Mouse (Mus musculus): ENCODE results near the gene Hist1h2ao.
"Not testable (repeated sequence)": the region's sequence is repeated elsewhere in the genome, so short reads cannot be mapped to it uniquely, and the experiment has no call there.

The Hist1h2ao gene

GRCm38 (mm10) chr13:21810073-21810472, at the start of gene Hist1h2ao, which contains the start of gene Hist1h2bq:
TSS of gene Hist1h2ao (plus strand) at chr13:21810465.
TSS of gene Hist1h2bq (minus strand) at chr13:21810197.
- DNase-seq (ENCODE audit: low spot score) = not testable (repeated sequence)

DNA sequence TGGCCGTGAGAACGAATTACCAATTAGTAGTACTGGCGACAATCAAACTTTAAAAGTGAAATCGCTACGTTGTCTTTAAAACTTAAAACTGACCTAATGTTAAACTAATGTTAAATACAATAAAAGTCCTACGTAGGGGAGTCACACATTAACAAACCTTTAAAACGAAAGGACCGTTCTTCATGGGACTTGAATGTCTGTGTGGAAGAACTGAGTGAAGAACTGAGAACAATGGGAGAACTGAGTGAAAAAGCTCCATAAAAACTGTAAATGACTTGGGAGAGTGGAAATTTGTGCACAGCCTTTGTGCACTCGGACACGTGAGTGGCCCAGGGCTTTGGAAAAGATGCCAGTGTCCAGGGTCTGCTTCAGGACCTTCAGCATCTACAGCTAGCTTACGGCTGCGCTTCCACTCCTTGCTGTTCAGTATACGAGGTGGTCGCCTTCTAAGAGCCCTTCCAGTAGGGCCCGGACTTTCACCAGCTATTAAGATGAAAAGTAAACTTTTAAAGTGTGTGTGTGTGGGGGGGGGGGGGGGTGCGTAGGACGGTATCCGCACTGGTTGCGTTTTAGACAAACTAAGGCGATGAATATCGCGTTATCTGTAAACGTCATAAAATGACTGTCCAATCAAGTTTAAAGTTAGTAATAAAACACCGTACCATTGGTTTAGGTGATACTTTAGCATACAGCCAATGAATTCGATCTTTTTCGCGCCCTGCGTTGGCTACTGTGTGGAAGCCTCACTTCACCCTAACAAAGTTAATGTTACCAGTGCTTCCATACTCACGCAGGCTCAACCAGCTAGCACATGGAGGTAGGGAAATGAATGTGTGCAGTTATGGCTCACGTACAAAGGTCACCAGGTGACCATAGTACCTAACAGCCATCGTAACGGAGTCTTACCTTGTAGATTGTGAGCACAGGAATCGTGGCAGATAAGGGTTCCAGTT, 31.2 kb upstream of the Hist1h2ao start:
- peak; percentile 79 for DNase-seq (ENCODE audit: low spot score)

DNA sequence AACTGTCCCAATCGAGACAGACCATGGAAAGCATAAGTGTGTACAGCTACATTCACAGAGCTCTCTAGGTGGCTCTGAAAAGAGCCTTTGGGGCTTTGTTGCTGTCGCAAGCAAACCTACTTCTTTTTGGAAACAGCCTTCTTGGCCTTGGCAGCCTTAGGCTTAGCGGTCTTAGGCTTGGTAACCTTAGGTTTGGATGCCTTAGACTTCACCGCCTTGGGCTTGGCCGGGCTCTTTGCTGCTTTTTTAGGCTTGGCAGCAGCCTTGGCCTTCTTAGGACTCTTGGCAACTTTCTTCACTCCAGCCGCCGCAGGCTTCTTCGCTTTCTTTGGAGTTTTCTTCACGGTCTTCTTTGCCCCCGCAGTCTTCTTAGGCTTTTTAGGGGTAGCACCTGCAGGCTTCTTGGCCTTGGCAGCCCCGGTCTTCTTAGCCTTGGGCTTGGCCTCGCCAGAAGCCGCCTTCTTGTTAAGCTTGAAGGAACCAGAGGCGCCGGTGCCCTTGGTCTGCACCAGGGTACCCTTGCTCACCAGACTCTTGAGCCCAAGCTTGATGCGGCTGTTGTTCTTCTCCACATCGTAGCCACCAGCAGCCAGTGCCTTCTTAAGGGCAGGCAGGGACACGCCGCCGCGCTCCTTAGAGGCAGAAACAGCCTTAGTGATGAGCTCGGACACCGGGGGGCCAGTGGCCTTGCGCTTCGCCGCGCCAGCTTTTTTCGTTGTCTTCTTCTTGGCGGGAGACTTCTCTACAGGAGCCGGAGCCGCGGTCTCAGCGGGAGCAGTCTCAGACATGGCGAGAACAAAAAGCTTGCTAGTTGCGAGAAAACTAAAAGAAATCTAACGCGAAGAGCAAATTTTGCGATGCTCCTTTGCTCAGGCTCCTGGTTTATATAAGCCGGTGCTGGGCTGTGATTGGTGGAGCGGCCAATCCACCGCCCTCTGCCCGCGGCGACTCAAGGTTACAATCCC, 30.2 kb upstream of the Hist1h2ao start, which contains the start of gene Hist1h1b:
Hist1h1b (minus strand) TSS at position 859 of the 965 bp plus-strand sequence.
- DNase-seq (ENCODE audit: low spot score) = peak; percentile 20

- DNase-seq (ENCODE audit: low spot score) = no peak
Observed at GRCm38 (mm10) chr13:21781021-21781555, 29.2 kb upstream of the Hist1h2ao start.

DNA sequence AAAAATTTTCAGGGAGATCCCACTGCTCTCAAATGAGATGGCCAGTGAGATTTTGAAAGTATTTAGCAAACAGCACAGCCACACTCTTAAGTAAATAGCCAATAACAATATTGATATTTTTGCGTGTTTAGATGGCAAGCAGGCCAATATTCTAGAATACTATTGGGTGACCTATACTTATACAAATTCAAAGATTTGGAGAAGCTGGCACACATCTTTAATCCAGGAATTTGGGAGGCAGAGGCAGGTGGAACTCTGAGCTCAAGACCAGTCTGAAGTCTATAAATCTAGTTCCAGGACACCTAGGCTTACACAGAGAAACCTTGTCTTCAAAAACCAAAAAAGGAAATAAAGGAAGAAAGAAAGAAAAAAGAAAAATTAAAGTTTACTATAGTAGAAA, 28.6 kb upstream of the Hist1h2ao start:
- DNase-seq (ENCODE audit: low spot score) = no peak

DNA sequence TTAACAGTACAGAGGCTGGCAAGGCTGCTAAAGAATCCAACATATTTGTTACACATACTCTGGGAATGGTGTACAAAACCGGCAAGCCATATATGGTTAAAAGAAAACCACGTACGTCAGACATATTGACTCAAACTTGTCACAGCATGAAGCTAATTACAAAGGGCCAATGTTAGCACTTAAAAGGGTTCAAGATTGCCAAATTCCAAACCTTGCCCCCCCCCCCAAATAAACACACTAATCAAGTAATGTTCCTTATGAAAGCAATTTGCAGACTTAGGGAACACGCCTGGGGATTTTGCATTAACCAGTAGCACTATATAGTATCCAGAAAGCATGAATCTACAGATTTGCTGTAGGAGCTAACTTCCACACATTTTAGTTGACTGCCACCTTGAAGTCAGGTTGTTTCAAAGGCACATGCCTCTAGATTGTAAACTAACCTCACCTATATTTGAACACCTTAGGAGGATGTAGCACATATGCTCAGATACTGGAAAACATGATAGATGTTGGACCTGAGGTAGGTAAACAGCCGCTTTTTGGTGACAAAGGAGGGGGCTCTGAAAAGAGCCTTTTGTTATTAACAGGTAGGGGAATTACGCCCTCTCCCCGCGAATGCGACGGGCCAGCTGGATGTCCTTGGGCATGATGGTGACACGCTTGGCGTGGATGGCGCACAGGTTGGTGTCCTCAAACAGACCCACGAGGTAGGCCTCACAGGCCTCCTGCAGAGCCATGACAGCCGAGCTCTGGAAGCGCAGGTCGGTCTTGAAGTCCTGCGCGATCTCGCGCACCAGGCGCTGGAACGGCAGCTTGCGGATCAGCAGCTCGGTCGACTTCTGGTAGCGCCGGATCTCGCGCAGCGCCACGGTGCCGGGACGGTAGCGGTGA, 27.7 kb upstream of the Hist1h2ao start:
- not testable (repeated sequence) for DNase-seq (ENCODE audit: low spot score)

DNA sequence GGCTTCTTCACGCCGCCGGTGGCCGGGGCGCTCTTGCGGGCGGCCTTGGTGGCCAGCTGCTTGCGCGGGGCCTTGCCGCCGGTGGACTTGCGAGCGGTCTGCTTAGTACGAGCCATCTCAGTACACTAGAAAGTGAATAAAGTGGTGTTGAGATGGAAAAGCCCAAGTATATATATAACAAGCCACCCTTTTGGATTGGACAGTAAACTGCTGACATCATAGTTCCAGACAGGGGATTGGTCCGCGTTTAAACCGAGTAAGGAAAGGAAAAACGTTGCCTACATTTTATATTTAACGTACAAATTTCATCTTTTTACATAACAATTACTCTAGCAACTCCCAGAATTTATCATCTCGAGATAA, 27.0 kb upstream of the Hist1h2ao start, which contains the start of gene Hist1h3i:
Hist1h3i (minus strand) TSS at position 116 of the 363 bp plus-strand sequence.
- DNase-seq (ENCODE audit: low spot score) = peak; percentile 69

DNA sequence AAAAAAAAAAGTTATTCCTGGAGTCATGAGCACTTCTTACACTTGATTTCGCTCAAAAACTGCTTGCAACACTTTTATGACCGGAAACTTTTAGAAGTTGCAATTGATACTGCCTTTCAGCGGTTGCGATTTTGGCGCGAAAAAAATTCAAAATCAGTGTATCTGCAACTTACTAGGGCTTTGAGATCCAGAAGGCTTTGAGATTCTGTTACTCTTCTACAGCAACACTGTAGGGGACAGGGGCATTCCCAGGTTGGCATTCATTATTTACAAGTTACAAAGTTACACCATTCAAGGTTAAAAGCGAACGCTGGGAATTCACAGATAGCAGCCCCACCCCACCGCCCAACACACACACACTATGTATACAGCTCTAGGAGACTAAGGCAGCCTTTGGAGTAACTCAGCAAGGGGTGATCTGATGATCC, 26.5 kb upstream of the Hist1h2ao start:
- DNase-seq (ENCODE audit: low spot score) = peak; percentile 50

GRCm38 (mm10) chr13:21784311-21784710, 26.0 kb upstream of the Hist1h2ao start:
- DNase-seq (ENCODE audit: low spot score) = no peak

GRCm38 (mm10) chr13:21786189-21786898, 23.9 kb upstream of the Hist1h2ao start:
- no peak for DNase-seq (ENCODE audit: low spot score)

DNA sequence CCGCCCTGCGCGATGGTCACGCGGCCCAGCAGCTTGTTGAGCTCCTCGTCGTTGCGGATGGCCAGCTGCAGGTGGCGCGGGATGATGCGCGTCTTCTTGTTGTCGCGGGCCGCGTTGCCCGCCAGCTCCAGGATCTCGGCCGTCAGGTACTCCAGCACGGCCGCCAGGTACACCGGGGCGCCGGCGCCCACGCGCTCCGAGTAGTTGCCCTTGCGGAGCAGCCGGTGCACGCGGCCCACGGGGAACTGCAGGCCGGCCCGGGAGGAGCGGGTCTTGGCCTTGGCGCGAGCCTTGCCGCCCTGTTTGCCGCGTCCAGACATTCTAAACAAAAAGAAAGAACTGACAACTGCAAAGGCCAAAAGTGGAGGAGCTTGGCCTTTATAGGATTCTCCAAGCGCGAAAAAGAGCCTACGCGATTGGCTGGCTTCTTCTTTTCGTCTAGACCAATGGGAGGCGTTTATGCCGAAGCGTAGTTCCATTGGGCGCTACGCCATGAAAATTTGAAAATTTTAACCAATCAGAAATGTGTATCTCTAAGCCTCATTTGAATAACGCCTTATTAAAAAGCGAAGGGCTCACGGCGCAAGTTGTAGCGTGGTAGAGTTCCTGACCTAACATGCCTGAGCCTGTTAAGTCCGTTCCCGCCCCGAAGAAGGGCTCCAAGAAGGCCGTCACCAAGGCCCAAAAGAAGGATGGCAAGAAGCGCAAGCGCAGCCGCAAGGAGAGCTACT, 23.2 kb upstream of the Hist1h2ao start, which contains the start of the genes Hist1h2an and Hist1h2bp:
Hist1h2an (minus strand) TSS at position 320 of the 731 bp plus-strand sequence.
Hist1h2bp (plus strand) TSS at position 563 of the 731 bp plus-strand sequence.
- DNase-seq (ENCODE audit: low spot score) = peak; percentile 85

GRCm38 (mm10) chr13:21787760-21788593, 22.3 kb upstream of the Hist1h2ao start:
- DNase-seq (ENCODE audit: low spot score) = no peak

DNA sequence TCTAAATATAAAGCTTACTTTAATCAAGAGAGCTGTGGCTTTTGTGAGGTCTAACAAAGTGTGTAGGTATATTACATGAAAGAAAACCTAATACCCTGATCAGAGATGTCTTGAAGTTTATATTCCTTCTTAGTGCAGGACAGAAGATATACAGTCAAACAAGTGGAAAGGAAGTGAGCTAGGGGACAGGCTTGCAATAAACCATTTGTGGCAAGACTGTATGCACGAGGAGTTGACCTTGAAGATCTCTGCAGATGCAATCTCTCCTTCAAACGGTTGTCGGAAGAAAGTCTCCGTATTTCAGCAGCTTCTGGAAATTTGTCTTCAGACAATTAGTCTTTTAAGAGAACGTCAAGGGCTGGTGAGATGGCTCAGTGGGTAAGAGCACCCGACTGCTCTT, 20.3 kb upstream of the Hist1h2ao start:
- DNase-seq (ENCODE audit: low spot score) = no peak

DNA sequence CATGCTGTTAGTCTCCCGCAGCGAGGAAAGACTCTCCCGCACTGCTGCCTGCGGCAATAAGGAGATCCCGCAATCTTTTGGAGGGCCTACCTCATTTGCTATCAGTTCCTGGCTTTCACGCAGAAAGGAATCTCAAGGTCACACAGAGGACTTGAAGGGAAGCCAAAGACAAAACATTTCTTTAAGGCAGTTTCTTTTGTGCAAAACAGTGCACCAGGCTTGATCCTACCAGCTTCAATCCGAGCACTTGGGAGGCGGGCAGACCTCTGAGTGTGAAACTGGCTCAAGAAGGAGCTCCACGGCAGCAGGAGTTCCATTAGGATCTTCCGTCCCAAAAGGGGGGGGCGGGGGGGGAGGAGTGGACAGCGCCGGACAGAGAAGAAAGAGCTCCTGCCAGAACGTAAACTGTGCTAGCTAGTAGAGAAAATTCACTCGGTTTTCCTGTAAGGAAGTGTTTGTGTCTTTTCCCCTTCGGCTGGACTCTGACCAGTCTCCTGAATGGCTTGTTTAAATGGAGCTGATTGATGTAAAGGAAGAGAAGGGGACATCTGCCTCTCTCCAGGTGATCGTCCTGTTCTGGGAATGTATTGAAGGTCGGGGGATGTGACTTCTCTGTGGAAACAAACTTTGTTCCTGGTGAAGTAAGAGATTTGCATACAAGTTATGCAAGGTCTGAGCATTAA, 19.5 kb upstream of the Hist1h2ao start:
- no peak for DNase-seq (ENCODE audit: low spot score)

- DNase-seq (ENCODE audit: low spot score) = no peak
Observed at GRCm38 (mm10) chr13:21795584-21795983, 14.7 kb upstream of the Hist1h2ao start.

GRCm38 (mm10) chr13:21797163-21797562, 13.1 kb upstream of the Hist1h2ao start:
- DNase-seq (ENCODE audit: low spot score) = not testable (repeated sequence)

- not testable (repeated sequence) for DNase-seq (ENCODE audit: low spot score)
Observed at GRCm38 (mm10) chr13:21803058-21803457, 7.2 kb upstream of the Hist1h2ao start.

- not testable (repeated sequence) for DNase-seq (ENCODE audit: low spot score)
Observed at GRCm38 (mm10) chr13:21811074-21811473, 809 bp downstream of the Hist1h2ao start.
